Mouse (Mus musculus) heart, adult 2 months (tissue): ENCODE results near the gene Dab1.

Experiments used
- CTCF ChIP-seq: fragments of 200-600 bp; IDR thresholded peaks from 2 replicates; pipeline ENCODE4 v1.8.1; 2022; ENCODE audit warnings: antibody characterized with exemption, mild to moderate bottlenecking, moderate library complexity
- EP300 ChIP-seq: fragments of 200-500 bp; IDR thresholded peaks from 2 replicates; pipeline ENCODE4 v1.6.1; 2011; ENCODE audit warnings: low read depth, low read length, control low read depth; ENCODE audit not compliant: insufficient read depth
- POLR2A ChIP-seq: fragments of 200-500 bp; IDR thresholded peaks from 2 replicates; pipeline ENCODE4 v1.6.1; 2011; ENCODE audit warnings: mild to moderate bottlenecking, low read depth, low read length, control low read depth; ENCODE audit not compliant: insufficient read depth

DNA sequence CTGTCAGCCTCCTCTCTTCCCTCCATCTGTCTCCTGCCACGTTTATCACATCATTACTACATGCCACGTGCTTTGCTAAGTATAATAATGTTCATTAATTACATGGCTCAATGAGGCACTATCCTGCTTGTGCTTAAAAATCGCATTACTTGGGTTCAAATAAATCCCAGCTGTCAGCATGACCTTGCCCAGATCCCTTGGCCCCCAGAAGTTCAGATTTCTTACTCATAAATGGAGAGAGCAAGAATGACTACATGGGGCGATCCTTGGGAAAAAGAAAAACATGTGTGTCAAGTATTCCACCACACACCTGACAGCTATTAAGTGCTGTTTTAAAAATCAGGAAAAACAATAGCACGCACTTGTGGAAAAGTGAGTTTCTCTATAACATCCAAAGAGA lies 963.6 kb downstream of the Dab1 start:
- TF ChIP-seq CTCF = no peak
- no peak for TF ChIP-seq POLR2A
- no peak for TF ChIP-seq EP300
